Mouse (Mus musculus) lung, adult 2 months (tissue): Measurements from ENCODE around the gene Nebl.

Experiments
- CTCF ChIP-seq: fragments of 200-500 bp; IDR thresholded peaks from 2 replicates; pipeline ENCODE4 v1.5.1; 2011; ENCODE audit warnings: mild to moderate bottlenecking, low read length, control low read depth; ENCODE audit not compliant: insufficient read depth
- POLR2A ChIP-seq: fragments of 200-500 bp; IDR thresholded peaks from 2 replicates; pipeline ENCODE4 v1.6.1; 2011; ENCODE audit warnings: low read depth, mild to moderate bottlenecking, control low read depth, low read length, borderline replicate concordance; ENCODE audit errors: extremely low read depth

GRCm38 (mm10) chr2:17422967-17423366 lies 308.3 kb downstream of the Nebl start:
- TF ChIP-seq POLR2A = no peak
- TF ChIP-seq CTCF = no peak
